Mouse (Mus musculus) heart, adult 8-10 months (tissue): ENCODE measurements around the gene Angptl4. TPM values are rescaled to one million over a fixed set of nuclear protein-coding genes. Genes with fewer than 3 reads are reported as not detected.
"Not testable (repeated sequence)": the region's sequence is repeated elsewhere in the genome, so short reads cannot be mapped to it uniquely, and the experiment has no call there.

Experiments
- DNase-seq: peaks from one replicate; pipeline ENCODE4 v3.0.0; 2022; ENCODE audit warnings: low spot score
- total RNA-seq, 4 experiments: library from RNA; stranded (reverse); gene quantifications; 2 replicates each; pipeline ENCODE4 v1.2.4; 2022

Gene Angptl4
- 1 to 10 TPM; 2.9 to 9.8 (median 8.3) TPM for total RNA-seq

- DNase-seq, result peak; percentile 81
Measured at GRCm38 (mm10) chr17:33781124-33781977, at the start of gene Angptl4. Angptl4 (minus strand) TSS chr17:33781830.

DNA sequence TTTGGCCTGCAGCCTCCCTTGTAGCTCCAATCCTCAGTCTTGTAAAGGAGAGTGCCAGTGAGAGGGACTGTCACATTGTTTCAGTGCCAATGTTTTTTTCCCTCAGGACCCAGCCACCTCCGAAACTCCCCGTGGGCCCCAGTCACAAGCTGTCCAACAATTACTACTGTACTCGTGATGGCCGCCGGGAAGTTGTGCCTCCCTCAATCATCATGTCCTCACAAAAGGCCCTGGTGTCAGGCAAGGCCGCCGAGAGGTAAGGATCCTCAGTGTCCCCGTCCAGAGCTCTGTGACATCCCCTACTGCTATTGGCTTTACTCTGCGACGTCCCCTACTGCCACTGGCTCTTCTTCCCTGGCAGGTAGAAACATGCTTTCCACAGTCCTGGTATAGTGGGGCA, 47.9 kb upstream of the Angptl4 start:
- DNase-seq, result no peak

- DNase-seq, result peak; percentile 90
Measured at GRCm38 (mm10) chr17:33828892-33829291, 47.3 kb upstream of the Angptl4 start.

- peak; percentile 79 for DNase-seq
Measured at GRCm38 (mm10) chr17:33826850-33827249, 45.2 kb upstream of the Angptl4 start.

GRCm38 (mm10) chr17:33825462-33825861, 43.8 kb upstream of the Angptl4 start:
- no peak for DNase-seq

- DNase-seq, result not testable (repeated sequence)
Measured at GRCm38 (mm10) chr17:33824997-33825330, 43.3 kb upstream of the Angptl4 start.

- DNase-seq, result peak; percentile 99
Measured at GRCm38 (mm10) chr17:33824084-33824996, 42.7 kb upstream of the Angptl4 start, which contains the start of the genes Rps28 and Ndufa7. Rps28 (minus strand) TSS chr17:33824562. Ndufa7 (plus strand) TSS chr17:33824572.

- not testable (repeated sequence) for DNase-seq
Measured at GRCm38 (mm10) chr17:33823171-33823570, 41.5 kb upstream of the Angptl4 start.

DNA sequence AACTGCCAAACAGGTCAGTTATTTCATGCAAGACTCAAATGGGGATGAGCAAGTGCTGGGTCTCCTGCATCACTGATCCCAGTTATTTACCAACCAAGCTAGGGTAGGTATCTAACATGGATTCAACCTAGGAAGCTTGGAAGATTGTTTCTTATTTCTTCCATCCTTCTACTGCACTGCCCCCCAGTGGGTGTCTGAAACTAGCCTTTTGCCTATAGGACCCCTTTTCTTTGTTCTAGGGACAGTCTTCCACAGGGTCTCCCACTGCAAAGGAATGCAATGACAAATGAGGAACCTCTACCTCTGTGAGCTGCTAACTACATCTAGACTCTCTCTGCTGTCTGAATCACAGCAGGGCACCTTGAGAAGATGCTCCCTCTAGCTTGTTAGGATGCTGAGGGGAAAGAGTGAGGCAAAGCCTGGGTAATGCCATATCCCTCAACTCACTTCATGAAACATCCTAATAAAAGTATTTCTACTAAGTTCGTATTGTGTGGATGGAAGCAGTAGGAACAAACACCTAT, 40.9 kb upstream of the Angptl4 start:
- no peak for DNase-seq

DNA sequence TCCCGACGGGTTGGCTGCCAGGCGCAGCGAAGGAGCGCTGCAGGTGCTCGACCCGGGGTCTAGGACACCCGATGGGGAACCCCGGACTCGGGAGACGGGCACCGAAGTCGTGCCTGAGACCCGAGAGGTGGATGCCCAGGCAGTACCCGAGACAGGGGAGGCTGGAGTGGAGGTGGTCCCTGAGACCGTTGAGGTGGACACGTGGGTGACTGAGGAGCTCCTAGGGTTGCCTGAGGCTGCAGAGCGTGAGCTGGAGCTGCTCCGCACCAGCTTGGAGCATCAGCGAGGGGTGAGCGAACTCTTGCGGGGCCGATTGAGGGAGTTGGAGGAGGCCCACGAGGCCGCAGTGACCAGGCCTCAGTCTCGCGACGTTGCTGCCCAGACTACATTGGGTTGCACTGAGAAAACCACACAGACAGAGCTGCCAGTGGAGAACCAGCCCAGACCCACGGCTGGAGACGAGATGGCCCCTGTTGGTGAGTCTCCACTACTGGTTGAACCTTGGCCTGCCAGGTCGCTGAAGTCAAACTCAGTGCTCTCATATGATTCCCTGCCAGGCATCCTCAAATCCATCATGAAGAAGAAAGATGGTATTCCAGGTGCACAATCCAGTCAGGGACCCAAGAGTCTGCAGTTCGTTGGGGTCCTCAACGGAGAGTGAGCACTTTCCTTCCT, 36.5 kb upstream of the Angptl4 start:
- DNase-seq, result no peak

- peak; percentile 82 for DNase-seq
Measured at GRCm38 (mm10) chr17:33817184-33817968, 35.7 kb upstream of the Angptl4 start.

GRCm38 (mm10) chr17:33816612-33817011, 35.0 kb upstream of the Angptl4 start:
- no peak for DNase-seq

DNA sequence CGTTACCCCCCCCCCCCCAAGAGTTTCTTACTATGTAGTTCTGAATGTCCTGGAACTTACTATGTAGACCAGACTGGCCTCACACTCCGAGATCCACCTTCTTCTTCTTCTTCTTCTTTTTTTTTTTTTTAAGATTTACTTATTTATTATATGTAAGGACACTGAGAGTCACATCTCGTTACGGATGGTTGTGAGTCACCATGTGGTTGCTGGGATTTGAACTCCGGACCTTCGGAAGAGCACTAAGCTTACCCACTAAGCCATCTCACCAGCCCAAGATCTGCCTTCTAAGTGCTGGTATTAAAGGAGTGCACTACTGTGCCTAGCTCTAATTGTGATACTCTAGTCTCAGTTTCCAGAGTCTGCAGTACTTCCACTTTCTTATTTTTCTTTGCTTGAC, 33.8 kb upstream of the Angptl4 start:
- no peak for DNase-seq

GRCm38 (mm10) chr17:33812990-33813389, 31.4 kb upstream of the Angptl4 start:
- peak; percentile 74 for DNase-seq

DNA sequence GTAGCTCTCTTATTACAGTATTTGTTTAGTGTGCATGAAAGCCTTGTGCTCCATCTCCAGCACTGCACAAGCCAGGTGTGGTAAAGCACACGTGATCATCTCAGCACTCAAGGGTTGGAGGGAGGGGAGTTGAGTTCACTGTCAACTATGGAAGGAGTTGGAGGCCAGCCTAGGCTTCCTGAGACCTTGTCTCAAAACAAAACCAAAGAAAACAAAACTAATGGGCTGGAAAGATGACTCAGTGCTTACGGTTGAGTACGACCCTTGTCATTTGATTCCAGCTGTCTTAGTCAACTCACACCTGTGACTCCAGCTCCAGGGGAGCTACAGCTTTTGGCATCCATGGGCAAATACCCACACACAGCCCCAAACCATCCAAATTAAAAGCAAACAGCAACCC, 30.8 kb upstream of the Angptl4 start:
- DNase-seq, result peak; percentile 55

DNA sequence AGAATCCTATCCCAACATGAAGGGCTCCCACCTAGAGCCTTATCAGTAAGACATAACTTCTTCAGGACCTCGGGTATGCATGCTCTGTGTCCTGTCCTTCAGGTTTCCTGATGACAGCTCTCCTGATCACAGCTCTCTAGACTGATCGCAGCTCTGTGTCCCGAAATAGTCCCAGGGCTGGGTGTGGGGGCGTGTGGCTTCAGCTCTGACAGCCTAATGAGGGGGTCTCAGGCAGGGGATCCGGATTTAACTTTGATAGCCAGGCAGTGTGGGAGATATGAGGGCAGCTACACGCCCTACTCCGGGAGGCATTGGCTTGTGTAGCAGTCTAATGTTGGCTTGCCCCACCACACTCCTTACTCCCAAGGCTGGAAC, 29.5 kb upstream of the Angptl4 start:
- no peak for DNase-seq

DNA sequence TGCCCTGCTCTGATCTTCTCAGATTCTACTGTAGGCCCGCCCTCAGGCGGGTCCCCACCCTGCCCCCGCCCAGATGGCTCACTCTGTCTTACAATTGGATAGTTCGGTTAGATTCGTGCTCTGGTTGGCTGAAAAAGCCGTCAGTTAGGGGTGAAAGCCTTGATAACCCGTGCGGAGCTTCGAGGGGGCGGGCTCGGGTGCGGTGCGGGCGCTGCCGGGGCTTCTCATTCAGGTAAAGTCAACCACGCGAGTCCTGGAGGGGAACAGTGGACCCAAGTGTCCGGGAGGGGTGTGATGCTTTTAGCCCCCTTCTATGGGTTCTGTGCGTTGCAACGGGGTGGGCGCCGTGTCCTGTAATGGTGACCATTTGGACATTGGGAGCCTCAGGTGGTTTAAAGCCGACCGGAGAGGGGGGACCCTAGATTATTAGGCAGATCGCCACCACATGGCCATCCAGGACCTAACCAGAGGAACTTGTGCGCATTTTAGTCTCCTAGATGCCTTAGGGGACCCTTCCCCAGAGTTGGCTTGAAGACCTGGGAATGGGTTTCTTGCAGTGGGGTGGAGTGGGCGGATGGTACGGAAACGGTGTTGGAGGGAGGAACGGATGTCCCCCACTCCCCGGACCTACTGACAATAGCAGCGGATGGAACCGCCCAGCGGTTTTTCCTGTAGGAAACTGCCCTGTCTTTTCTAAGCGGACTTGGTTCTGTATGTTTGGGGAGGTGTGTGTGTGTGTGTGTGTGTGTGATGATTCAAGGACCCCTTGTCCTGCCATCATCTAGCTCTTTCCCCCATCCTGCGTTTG, 28.9 kb upstream of the Angptl4 start, which contains the start of gene Kank3:
TSS of gene Kank3 (plus strand) at position 186 of the 808 bp plus-strand sequence.
- DNase-seq, result peak; percentile 97

- no peak for DNase-seq
Measured at GRCm38 (mm10) chr17:33808192-33808591, 26.6 kb upstream of the Angptl4 start.

- DNase-seq, result no peak
Measured at GRCm38 (mm10) chr17:33807181-33807888, 25.7 kb upstream of the Angptl4 start.
